Mouse (Mus musculus) gastrocnemius, adult 18-20 months (tissue): Measurements from ENCODE around the gene Ddhd1. TPM values are rescaled to one million over a fixed set of nuclear protein-coding genes. Genes with fewer than 3 reads are reported as not detected.
A peak's percentile ranks its signal among the peaks of the same experiment; 100 is the strongest.

Source experiments
- DNase-seq: peaks from one replicate; pipeline ENCODE4 v3.0.0; 2021; ENCODE audit warnings: low spot score
- total RNA-seq, 2 experiments: library from RNA; stranded (reverse); gene quantifications; 2 replicates each; pipeline ENCODE4 v1.2.3; 2021

Gene Ddhd1
- total RNA-seq, 2 experiments from 2014 or later: 2.9 TPM

DNA sequence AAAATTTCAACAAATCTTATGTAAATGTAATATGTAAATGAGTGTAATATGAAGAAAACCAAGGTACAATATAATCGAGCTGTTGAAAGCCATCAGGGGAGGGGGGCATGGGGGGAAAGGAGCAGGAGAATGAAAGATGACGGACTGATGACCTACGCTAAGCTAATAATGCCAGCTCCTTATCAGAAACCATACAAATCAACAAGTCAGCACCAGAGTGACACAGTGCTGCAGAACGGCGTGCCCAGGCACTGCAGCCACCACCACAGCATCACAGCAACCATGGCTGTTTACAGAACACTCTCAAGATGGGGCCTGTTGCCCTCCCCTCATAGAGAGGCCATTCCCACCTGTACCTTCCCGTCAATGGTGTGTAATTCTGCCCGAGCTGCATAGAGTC, 10.8 kb downstream of the Ddhd1 start:
- DNase-seq: no peak

DNA sequence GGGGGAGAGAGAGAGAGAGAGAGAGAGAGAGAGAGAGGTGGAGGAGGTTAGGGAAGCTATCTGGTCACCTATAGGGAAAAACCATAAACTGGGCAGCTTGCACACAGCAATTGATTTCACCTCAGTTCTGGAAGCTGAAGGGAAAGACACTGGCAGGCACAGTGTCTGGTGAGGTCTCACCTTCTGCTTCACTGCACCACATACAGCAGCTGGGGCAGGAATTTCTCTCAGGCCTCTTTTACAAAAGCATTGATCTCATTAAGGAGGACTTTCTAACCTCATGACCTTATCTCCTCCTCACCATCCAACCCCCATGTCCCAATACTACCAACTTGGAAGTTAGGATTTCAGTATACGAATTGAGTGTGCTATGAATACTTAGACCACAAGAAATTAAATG, 13.2 kb downstream of the Ddhd1 start:
- no peak for DNase-seq

DNA sequence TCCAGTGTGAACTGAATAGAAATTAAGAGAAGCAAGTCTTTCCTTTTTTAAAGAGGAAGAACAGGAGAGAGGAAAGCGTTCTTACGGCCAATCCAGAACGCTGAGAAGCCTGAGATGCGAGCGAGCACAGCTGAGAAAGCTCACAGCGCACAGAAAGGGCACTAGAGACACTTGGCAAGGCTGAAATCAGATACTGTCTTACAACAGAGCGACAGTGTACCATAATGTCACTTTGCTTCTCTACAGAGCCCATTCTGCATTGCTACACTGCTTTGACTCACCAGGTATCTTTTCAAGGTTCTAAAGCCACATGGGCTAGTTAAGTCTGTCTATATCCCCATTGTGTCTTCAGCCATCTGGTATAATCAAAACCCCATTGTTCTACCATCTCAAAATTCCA, 13.7 kb downstream of the Ddhd1 start:
- no peak for DNase-seq

DNA sequence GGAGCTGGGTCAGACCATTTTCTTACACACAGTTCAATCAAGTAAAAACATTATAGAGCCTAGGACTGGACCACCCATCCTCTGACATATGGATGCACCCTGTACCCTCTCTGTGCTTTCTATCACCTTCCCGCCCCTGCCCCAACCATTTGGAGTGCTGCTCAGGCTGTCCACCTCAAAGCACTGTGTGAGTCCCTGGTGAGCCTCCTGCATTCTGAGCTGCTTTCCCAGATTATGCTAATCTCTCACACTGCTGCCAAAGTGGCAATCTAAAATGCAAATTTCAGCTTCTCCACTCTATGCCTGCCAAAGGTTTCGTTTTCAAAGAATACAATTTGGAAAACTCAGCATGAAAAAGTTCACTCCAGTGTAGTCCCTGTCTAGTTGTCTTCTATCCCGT, 14.5 kb downstream of the Ddhd1 start:
- no peak for DNase-seq

DNA sequence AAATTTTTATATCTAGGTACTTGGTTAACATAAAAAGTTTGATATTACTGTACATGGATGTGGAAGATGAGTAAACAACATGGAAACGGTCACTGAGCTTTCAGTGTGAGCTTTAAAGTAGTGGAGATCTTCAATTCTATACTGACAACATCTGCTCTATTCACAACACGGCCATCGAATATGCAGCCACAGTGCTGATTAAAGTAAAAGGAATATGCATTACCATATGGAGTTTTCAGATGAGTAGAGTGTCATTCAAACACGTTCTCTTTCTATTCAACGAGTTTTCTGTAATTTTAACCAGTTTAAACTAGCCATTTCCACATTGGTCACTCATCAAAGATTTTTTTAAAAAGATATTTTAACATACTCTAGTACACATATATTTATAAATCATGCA, 15.1 kb downstream of the Ddhd1 start:
- no peak for DNase-seq

DNA sequence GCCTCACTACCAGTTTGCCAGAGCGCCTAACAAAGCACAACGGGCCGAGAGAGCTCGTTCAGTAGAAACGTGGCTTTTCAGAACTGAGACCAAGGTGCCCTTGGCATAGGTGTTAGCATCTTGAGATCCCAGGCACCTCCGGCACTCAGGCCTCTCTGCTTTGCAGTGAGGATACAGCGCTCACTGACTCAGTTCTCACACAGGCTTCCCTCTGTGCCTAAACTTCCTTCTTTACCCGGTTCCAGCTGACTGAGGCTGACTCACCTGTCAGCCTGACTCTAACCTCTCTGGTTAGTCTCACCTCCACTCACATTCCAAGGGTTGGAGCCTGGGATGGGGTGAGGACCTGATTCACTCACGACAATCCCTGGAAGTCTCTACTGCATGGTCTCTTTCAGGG, 15.7 kb downstream of the Ddhd1 start:
- no peak for DNase-seq

DNA sequence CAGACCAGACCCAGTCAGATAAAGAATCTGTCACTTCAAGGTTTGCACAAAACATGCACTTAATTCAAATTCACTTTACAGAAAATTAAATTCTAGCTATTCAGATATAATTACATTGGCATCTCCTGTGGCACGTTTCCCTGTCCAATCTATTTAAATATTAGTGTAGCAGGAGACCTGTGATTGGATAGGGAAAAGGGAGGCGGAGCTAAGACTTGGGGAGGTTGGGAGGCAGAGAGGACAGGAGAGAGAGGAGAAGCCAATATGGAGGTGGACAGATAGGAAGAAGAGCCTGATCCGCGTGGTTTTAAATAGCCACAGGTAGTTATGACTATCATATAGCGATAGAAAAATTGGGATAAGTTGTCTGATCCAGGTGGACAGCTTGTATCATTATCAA, 19.2 kb downstream of the Ddhd1 start:
- DNase-seq: no peak

DNA sequence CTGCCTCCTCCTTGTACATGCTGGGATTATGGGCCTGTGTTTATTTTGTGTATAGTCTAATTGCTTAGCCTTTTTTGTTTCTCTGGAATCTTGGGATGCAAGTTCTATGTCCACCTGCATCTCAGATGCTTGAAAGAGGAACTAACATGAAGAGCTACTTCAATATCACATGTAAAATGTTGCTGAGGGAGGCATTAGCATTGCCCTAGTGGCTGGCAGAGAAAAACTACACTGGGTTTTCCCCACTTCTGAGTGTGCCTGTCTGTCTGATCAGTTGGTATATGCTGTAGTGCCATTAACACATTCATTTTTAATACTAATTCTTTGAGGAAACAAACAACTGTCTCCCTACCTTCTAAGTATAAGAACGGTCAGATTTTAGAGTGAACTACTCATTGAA, 22.4 kb downstream of the Ddhd1 start:
- no peak for DNase-seq

DNA sequence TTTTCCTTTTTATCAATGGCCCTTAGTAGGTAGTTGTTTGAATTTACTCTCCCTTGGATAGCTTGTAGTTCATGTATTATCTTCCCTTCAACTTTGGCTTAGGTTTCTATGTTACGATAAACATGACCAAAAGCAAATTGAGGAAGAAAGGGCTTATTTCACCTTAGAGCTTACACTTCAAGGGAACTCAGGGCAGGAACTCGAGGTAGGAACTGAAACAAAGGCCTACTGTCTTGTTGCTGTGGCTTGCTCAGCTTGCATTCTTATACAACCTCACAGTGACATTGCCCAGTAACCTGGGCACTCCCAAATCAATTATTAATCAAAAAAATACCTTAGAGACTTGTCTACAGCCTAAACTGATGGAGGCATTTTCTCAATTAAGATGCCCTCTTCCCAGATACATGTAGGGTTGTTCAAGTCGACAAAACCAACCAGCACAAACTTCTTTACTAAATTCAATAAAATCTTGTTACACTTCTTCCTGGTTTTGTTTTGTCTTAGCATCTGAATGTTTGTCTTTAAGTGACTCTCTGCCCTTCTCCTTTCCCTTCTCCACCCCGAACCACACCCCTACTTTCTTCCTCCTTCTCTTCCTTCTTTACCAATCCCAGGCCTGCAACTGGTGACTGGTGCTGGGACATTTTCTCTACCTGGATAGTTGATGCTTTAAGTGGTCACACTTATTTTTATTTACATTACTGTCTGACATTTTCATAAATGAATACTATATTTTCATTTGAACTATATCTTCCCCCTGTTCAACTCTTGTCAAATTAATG, 25.0 kb downstream of the Ddhd1 start:
- DNase-seq: no peak

DNA sequence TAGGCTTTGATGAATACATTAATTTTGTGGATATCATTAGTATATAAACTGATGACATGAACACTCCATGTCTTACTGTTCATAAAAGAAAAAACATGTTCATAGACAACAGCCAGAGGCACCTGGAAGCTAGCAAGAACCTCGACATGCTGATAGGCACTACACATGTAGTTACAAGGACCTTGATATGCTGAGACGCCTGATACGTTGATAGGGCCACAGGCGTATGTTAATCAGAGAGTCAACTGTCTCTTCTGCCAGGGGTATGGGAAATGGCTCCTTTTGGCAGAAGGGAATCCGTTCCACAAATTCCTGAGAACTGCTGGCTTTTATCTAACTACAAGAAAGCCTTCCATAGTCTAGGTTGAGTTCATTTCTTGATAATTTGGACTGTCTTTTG, 27.4 kb downstream of the Ddhd1 start:
- no peak for DNase-seq

DNA sequence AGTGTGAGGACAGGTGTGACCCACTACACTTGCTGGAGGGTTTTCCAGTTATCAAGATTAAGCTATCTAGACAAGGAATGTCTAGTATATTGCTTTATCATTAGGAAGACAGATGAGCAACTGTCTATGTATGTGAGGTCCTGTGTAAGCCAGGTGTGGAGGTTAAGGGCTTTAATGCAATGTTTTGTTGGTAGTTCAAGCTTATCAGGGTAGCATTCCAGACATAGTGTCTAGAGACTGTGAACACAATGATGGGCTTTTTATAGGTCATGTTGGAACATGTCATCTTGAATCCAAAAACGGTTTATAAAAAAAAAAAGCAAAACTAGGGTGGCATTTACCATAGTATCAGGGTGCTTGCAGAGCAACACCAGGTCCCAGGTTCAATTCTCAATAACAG, 28.0 kb downstream of the Ddhd1 start:
- DNase-seq: no peak

DNA sequence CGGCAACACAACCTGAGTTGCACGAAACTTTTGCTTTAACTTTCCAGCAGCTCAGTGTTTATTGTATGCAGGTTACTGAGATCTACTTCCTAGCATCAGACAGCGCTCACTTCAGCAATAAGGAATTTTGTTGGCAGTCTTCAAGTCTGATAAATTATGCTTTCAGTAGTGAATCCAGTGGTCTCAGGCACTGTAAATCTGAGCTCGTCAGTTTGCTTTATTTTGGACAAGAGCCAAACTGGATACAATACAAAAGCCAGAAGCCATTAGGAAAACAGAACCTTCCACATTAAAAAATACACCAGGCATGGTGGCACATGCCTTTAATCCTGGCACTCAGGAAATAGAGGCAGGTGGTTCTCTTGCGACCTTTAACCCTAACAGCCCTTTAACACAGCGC, 39.6 kb downstream of the Ddhd1 start:
- DNase-seq: no peak

DNA sequence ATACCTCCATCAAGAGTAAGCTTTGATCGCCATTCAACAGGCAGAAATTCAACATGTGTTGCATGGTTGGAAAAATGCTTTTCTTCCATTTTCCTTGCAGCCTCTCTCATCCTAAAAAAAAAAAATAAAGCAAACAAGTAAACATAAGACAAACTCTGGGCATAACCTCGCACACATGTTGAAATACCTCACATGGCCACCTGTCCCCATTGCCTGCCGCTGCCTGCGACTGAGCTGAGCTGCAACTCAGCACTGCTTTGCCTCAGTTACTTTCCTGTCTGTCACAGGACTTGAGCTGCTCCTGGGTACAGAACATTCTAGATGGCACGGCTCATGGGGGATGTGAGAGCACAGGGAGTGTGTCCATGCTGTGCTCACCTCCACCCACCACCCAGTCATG, 41.4 kb downstream of the Ddhd1 start:
- no peak for DNase-seq

DNA sequence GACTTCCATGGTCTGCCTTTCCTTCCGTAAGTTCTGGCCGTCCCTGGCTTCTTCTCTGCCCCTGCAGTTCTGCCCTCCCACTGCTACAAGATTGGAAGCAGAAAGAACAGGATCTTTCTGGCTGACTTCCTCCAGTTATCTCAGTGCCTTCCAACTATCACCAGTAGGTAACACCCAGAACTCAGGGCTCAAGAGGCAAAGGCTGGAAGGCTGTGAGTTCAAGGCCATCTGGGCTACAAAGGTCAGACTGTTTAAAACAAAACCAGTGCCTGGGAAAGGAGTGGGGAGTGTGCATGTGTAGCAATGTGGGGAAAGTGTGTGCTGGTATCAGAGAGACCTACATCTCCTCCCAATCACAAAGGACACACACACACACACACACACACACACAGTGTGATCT, 42.2 kb downstream of the Ddhd1 start:
- no peak for DNase-seq

DNA sequence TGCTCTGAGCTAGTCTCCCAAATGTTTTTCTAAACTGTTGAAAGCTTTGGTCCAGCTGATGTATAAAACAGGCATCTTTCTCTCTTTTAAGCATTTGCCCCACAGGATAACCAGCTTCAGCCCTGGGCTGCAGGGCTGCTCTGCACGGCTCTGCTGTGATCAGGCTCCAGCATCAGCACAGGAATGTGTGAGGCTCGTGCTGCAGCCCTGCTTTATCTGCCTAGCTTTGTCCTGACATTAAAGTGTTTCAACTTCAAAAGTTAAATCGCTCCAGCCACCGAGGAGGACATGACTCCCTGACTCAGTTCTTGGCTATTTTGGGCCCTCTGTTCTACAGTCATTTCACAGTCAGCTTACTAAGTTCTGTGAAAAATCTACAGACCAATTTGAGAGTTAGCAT, 43.1 kb downstream of the Ddhd1 start:
- DNase-seq: no peak

DNA sequence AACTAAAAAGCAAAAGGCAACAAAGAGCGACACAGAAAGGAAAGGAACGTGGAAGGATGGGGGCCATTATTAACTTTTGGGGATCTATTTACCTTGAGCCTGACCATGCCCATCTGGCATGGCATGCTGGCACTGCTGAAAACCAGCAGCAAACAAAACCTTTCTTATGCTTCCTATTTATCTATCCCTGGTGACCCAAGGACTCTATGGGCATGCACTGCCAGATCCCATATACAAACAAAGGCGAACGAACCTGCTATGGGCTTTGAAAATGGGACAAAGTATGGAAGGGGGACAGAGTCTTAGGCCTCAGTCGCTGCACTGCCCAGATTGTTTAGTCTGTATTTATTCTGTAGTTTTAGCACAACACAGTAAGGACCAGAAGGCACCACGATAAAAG, 43.5 kb downstream of the Ddhd1 start:
- no peak for DNase-seq

DNA sequence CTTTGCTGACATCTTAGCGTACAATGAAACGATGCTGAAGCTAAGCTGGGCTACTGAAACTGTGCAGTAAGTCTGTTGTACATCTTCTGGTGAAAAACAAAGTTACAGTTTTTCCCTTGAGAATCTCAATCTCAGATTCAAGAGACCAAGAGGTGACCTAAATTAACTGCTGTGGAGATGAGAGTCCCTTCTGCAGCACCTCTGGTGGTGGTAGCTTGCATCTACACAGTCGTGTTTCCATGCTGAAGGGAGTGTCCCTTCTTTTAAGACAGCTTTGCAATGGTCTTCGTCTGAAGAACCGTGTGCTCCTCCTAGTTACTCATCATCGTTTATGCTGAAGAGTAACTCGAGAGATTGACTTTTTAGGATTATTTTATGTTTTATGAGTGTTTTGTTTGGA, 46.3 kb downstream of the Ddhd1 start:
- DNase-seq: no peak

DNA sequence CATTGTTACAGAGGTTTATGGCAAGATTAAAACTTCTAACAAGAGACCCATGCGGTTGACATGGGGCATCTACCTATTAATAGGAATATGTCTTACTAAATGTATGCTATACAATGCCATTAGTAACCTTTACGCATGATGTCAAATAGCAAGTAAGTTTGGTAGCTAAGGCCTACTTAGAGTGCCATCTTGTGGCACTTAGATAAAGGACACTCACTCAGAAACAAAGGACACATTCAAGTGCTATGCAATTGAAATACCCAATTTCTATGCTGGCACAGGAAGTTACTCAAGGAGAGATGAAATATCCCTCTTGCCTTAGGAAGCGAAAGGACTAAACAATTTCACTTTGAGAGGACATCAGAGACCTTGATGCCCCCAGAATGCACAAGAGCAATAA, 55.9 kb downstream of the Ddhd1 start:
- peak; percentile 14 for DNase-seq

DNA sequence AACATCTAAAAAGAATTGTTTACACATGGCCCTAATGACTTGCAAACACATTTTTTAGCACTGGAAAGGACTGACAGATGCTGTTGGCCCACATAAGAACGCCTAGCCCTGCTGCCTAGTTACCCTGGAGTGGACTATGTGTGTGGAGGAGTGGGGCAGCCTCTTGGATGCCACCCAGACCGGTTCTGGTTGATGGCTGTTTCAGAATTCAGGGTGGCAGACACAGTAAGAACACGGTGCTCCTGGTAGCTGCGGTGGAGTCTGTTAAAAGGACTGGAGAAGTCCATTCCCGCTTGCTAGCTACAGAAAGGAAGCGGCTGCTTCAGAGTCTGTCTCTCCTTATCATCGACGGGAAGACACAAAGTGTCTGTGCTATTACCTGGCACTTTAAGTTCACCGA, 57.4 kb downstream of the Ddhd1 start:
- no peak for DNase-seq

DNA sequence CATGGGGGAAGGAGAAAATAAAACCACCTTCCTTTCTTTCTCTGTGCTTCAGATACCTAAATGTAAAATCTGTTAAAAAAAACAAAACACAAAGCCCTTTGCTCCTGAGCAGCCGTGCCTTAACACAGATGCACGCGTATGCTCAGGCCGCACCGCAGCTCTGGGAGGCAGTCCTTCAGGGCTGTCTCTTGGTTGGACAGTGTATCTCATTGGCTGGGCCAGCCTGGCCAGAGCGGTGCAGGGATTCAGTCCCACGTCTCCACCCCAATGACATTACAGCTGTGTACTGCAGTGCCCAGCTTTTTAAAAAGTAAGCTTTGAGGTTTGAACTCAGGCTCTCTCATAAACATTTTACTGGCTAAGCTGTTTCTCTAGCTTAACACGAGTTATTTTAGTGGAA, 60.1 kb downstream of the Ddhd1 start:
- no peak for DNase-seq

DNA sequence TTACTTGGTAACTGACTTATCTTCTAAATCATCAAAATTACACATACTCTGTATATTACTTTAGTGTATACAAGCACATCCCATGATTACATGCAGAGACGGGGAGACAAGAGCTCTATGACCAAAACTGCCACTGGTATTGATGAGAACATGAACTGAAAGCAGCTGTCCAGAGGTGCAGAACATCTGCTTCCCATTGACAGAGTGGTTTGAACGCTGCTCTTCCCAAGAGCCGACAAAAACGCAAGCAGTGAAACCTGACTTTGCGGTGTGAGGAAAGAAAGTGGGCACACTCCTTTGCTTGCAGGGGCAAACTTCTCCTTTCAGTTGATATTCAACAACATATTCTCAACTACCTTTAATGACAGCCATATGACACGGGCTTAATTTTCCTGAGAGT, 64.7 kb downstream of the Ddhd1 start:
- DNase-seq: no peak

DNA sequence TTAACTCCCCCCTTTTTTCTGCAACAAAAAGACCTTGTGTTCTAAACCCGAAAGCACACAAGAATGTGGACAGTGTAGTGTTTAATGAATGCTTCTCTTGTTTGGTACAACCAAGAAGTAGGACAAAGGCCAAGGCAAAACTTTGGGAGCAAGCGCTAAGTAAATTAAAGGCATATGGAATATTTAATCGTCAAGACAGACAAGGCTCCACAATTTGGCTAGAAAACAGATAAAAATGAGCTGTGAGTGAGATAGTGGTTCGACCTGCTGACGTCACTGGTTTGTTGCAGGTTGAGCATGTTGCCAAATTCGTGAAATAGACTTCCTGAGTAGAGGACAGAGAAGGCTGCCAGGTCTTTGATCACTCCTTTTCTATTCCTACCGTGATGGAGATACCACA, 69.5 kb downstream of the Ddhd1 start:
- DNase-seq: no peak

DNA sequence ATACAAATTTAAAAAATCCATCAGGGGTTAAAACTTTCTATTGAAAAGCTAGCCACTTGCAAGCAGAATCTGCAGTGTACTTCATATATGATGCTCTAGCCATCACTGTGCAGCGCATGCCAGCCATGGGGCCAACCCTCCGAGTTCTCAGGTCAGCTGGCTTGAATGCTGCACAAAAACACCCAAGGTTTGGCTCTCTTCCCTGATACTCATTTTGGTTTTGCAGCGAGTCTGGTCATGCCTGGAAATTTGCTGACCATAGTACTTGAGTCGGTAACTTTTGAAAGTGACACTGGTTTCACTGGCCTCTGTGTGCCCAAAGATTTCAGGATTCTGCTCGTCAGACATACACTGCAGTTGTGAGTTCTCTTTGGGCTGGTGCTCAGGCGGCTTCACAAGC, 70.4 kb downstream of the Ddhd1 start:
- no peak for DNase-seq

DNA sequence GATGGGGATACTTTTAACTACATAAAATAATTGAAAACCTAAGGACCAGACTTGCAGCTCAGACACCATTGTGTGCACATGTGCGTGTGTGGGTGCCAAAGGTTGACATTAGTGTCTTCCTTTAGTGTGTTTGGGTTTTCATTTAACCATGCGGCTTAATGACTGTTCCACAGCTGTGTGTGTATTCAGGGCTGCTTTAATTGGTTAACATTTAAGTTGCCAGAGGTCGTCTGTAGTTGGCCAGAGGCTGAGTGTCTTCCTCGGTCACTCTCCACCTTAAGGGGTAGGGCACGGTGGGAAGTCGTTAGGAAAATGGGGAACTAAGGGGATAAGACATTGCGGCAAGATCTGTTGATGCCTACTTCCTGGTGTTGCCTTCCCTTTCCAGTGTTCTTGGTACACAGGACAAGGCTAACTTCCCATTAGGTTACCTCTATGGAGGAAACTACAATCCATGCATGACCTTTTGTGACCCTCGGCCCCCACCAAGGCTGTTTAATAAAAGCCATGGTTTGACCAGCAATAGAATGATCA, 74.4 kb downstream of the Ddhd1 start:
- no peak for DNase-seq
